Mouse (Mus musculus): Measurements from ENCODE around the gene Sugt1.

DNA sequence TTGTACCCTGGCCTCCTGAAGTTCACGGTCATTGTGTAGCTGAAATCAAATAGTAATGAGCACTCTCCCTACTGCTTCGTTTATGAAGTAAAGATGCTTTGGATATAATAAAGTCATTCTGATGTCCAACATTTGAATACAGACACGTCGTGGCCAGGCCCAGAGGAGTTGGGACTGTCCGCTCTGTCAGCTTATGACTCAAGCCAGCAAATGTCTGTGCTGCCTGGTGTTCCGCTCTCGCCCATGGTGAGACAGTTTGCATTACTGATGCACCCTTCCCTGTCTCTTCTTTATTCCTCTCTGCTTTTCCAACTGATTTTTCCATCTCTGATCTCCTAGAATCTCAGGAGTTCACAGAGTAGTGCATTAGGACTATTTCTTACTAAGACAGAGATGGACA lies 32.3 kb downstream of the Sugt1 start:
- TF ChIP-seq CTCF (IDR thresholded peaks at IDR 0.05; ENCODE audit: borderline replicate concordance, extremely low read depth, insufficient read depth, insufficient read length) (no peak), POLR2A (IDR thresholded peaks at IDR 0.05; ENCODE audit: borderline replicate concordance, extremely low read depth, insufficient read depth, insufficient read length, poor library complexity, severe bottlenecking) (no peak)
